Mouse (Mus musculus): ENCODE measurements at regions not wholly inside any gene's neighbourhood (a gene's known extent, or its start where the extent isn't known, plus 50 kb on each side); places are given as distances from the start of the nearest gene placed in this dataset.

- TF ChIP-seq CTCF (IDR thresholded peaks at IDR 0.05; ENCODE audit: low read depth) (no peak), EP300 (optimal IDR thresholded peaks at IDR 0.05) (no peak)
Observed at GRCm38 (mm10) chr10:8070472-8070871, 114.4 kb upstream of the Tab2 start.

All from stomach, postnatal 0 days (tissue).